ENCODE assay signal across 21 mouse cellular contexts in genomic region chr17:15115550-15115949, GRCm38 (mm10).
"Had no signal": no experiment of that assay in that cellular context is flagged by ENCODE, and none has a peak within 500 bp of the region (broad histone marks: within the 10 kb centered on the region; RNA-seq: fewer than 3 reads in every experiment).

No protein-coding gene starts in this region.

- H3K27ac ChIP-seq: midbrain, embryonic 10.5 days; midbrain, embryonic 12.5 days; neural tube, embryonic 13.5 days; neural tube, embryonic 15.5 days; stomach, embryonic 15.5 days; stomach, postnatal 0 days had no signal

- H3K4me2 ChIP-seq: lung, embryonic 14.5 days; midbrain, embryonic 12.5 days; neural tube, embryonic 13.5 days; neural tube, embryonic 15.5 days; stomach, embryonic 15.5 days had no signal

- H3K27me3 ChIP-seq: midbrain, embryonic 12.5 days; neural tube, embryonic 15.5 days; stomach, embryonic 15.5 days had no signal

- DNase-seq: lung, adult 18-20 months; lung, embryonic 14.5 days; lung, postnatal 10 days; lung, postnatal 4 days; midbrain, embryonic 14.5 days; retina, postnatal 1 day; right cerebral cortex, adult 18-20 months; right cerebral cortex, postnatal 25 days; right cerebral cortex, postnatal 4 days; spleen, adult 18-20 months; thymus, adult 2 months; thymus, postnatal 25 days; thymus, postnatal 4 days had no signal

- H3K4me1 ChIP-seq: midbrain, embryonic 12.5 days; neural tube, embryonic 13.5 days; neural tube, embryonic 15.5 days had no signal

- H3K36me3 ChIP-seq: midbrain, embryonic 10.5 days; midbrain, embryonic 12.5 days; neural tube, embryonic 13.5 days; neural tube, embryonic 15.5 days; stomach, embryonic 15.5 days had no signal

- ATAC-seq: midbrain, embryonic 16.5 days had no signal

- H3K9ac ChIP-seq: lung, embryonic 14.5 days; midbrain, embryonic 12.5 days; neural tube, embryonic 13.5 days; neural tube, embryonic 15.5 days; stomach, embryonic 15.5 days had no signal

- H3K4me3 ChIP-seq: midbrain, embryonic 10.5 days; midbrain, embryonic 12.5 days; myocyte; neural tube, embryonic 13.5 days; neural tube, embryonic 15.5 days; stomach, embryonic 15.5 days had no signal

- H3K9me3 ChIP-seq: midbrain, embryonic 10.5 days; midbrain, embryonic 12.5 days; neural tube, embryonic 13.5 days; neural tube, embryonic 15.5 days; stomach, embryonic 15.5 days had no signal
